Mouse (Mus musculus) MEL (cell line): Measurements from ENCODE around the gene Gadd45a. TPM values are rescaled to one million over a fixed set of nuclear protein-coding genes. Genes with fewer than 3 reads are reported as not detected.
A peak's percentile ranks its signal among the peaks of the same experiment; 100 is the strongest.
"Not testable (repeated sequence)": the region's sequence is repeated elsewhere in the genome, so short reads cannot be mapped to it uniquely, and the experiment has no call there.

Experiments
- DNase-seq: peaks from one replicate; pipeline ENCODE4 v3.0.0; 2011; ENCODE audit warnings: low read depth, low spot score
- H3K27ac ChIP-seq: 2 replicates; pipeline ENCODE4 v1.5.1; 2012; ENCODE audit warnings: low read depth, mild to moderate bottlenecking, control low read depth, low read length, moderate library complexity; ENCODE audit not compliant: control insufficient read depth
- H3K27me3 ChIP-seq, 2 experiments: fragments of 150-350 bp in 1 of 2; sonication (generic) in 1 of 2; 2 replicates each; pipeline ENCODE4 v1.6.1; 2012; ENCODE audit warnings: low read length in 2 of 2, mild to moderate bottlenecking in 2 of 2, improper control_type of control experiment in 1 of 2, moderate library complexity in 1 of 2; ENCODE audit not compliant: insufficient read depth in 2 of 2, control insufficient read depth in 1 of 2
- H3K36me3 ChIP-seq, 2 experiments: 2 replicates each; pipeline ENCODE4 v1.6.1; 2012 to 2014; ENCODE audit warnings: low read length in 2 of 2, improper control_type of control experiment in 1 of 2, inconsistent platforms in 1 of 2, mild to moderate bottlenecking in 1 of 2; ENCODE audit not compliant: insufficient read depth in 2 of 2, control insufficient read depth in 1 of 2
- H3K4me1 ChIP-seq, 2 experiments: fragments of 150-350 bp in 1 of 2; sonication (generic) in 1 of 2; 2 replicates each; pipeline ENCODE4 v1.6.1; 2012; ENCODE audit warnings: low read length in 2 of 2, improper control_type of control experiment in 1 of 2, mild to moderate bottlenecking in 1 of 2; ENCODE audit not compliant: insufficient read depth in 2 of 2, control insufficient read depth in 1 of 2
- H3K4me3 ChIP-seq, 2 experiments: fragments of 150-350 bp in 1 of 2; sonication (generic) in 1 of 2; 2 replicates each; pipeline ENCODE4 v1.5.1; 2012; ENCODE audit warnings: low read depth in 2 of 2, low read length in 2 of 2, mild to moderate bottlenecking in 2 of 2, moderate library complexity in 2 of 2, control low read depth in 1 of 2, improper control_type of control experiment in 1 of 2; ENCODE audit not compliant: control insufficient read depth in 1 of 2, insufficient read depth in 1 of 2
- H3K79me2 ChIP-seq: 2 replicates; pipeline ENCODE4 v1.6.1; 2012; ENCODE audit warnings: mild to moderate bottlenecking, low read length, moderate library complexity; ENCODE audit not compliant: control insufficient read depth, poor library complexity, insufficient read depth
- H3K9ac ChIP-seq: 2 replicates; pipeline ENCODE4 v1.6.1; 2012; ENCODE audit warnings: low read depth, mild to moderate bottlenecking, control low read depth, low read length, moderate library complexity; ENCODE audit not compliant: control insufficient read depth, poor library complexity, severe bottlenecking
- H3K9me3 ChIP-seq: fragments of 150-350 bp; sonication (generic); replicated peaks from 2 replicates; pipeline ENCODE4 v1.6.1; 2012; ENCODE audit warnings: mild to moderate bottlenecking, low read length, improper control_type of control experiment, moderate library complexity; ENCODE audit not compliant: insufficient read depth
- CTCF ChIP-seq, 3 experiments: IDR thresholded peaks in 2 of 3; conservative IDR thresholded peaks in 1 of 3; 2 replicates each; pipeline ENCODE4 v1.5.1; 2011 to 2012; ENCODE audit warnings: low read length in 3 of 3, low read depth in 2 of 3, mild to moderate bottlenecking in 2 of 3, improper control_type of control experiment in 1 of 3, inconsistent platforms in 1 of 3, mixed read lengths in 1 of 3, moderate library complexity in 1 of 3; ENCODE audit not compliant: control insufficient read depth in 1 of 3, insufficient read depth in 1 of 3, poor library complexity in 1 of 3, severe bottlenecking in 1 of 3
- ETS1 ChIP-seq: IDR thresholded peaks from 2 replicates; pipeline ENCODE4 v1.6.1; 2012; ENCODE audit warnings: low read depth, mild to moderate bottlenecking, inconsistent platforms, low read length, improper control_type of control experiment, moderate library complexity
- HCFC1 ChIP-seq: IDR thresholded peaks from 2 replicates; pipeline ENCODE4 v1.6.1; 2012; ENCODE audit warnings: low read depth, mild to moderate bottlenecking, inconsistent platforms, low read length, improper control_type of control experiment, moderate library complexity
- MAX ChIP-seq: IDR thresholded peaks from 2 replicates; pipeline ENCODE4 v1.6.1; 2011; ENCODE audit warnings: low read length, improper control_type of control experiment
- MXI1 ChIP-seq: IDR thresholded peaks from 2 replicates; pipeline ENCODE4 v1.6.1; 2011; ENCODE audit warnings: mild to moderate bottlenecking, low read depth, low read length, improper control_type of control experiment
- MYB ChIP-seq: IDR thresholded peaks from 2 replicates; pipeline ENCODE4 v1.6.1; 2011; ENCODE audit warnings: mild to moderate bottlenecking, low read depth, low read length, improper control_type of control experiment
- NRF1 ChIP-seq: IDR thresholded peaks from 2 replicates; pipeline ENCODE4 v1.6.1; 2014; ENCODE audit warnings: low read depth, mild to moderate bottlenecking, inconsistent platforms, low read length, improper control_type of control experiment, moderate library complexity; ENCODE audit not compliant: poor library complexity, insufficient read depth, severe bottlenecking
- POLR2A ChIP-seq, 2 experiments: IDR thresholded peaks; 2 replicates each; pipeline ENCODE4 v1.6.1; 2011 to 2012; ENCODE audit warnings: low read length in 2 of 2, mild to moderate bottlenecking in 2 of 2, control low read depth in 1 of 2, improper control_type of control experiment in 1 of 2, low read depth in 1 of 2, moderate library complexity in 1 of 2; ENCODE audit not compliant: control insufficient read depth in 1 of 2, insufficient read depth in 1 of 2, poor library complexity in 1 of 2
- RCOR1 ChIP-seq: IDR thresholded peaks from 2 replicates; pipeline ENCODE4 v1.6.1; 2012; ENCODE audit warnings: low read depth, mild to moderate bottlenecking, inconsistent platforms, low read length, improper control_type of control experiment
- SMC3 ChIP-seq: IDR thresholded peaks from 2 replicates; pipeline ENCODE4 v1.6.1; 2011; ENCODE audit warnings: low read depth, low read length, improper control_type of control experiment
- USF1 ChIP-seq: IDR thresholded peaks from 2 replicates; pipeline ENCODE4 v1.6.1; 2014; ENCODE audit warnings: low read depth, mild to moderate bottlenecking, inconsistent platforms, low read length, improper control_type of control experiment, moderate library complexity
- USF2 ChIP-seq, 2 experiments: IDR thresholded peaks; 2 replicates each; pipeline ENCODE4 v1.6.1; 2011 to 2012; ENCODE audit warnings: improper control_type of control experiment in 2 of 2, low read length in 2 of 2, borderline replicate concordance in 1 of 2, inconsistent platforms in 1 of 2, low read depth in 1 of 2, mild to moderate bottlenecking in 1 of 2; ENCODE audit not compliant: insufficient read depth in 1 of 2
- ZKSCAN1 ChIP-seq: IDR thresholded peaks from 2 replicates; pipeline ENCODE4 v1.6.1; 2012; ENCODE audit warnings: low read depth, mild to moderate bottlenecking, inconsistent platforms, low read length, improper control_type of control experiment, moderate library complexity
- ZNF384 ChIP-seq: IDR thresholded peaks from 2 replicates; pipeline ENCODE4 v1.6.1; 2012; ENCODE audit warnings: low read depth, mild to moderate bottlenecking, inconsistent platforms, low read length, improper control_type of control experiment
- polyA plus RNA-seq, 2 experiments: library from polyadenylated mRNA; stranded (reverse) in 1 of 2; unstranded in 1 of 2; fragments of >175 nt in 1 of 2; fragments of >200 nt in 1 of 2; gene quantifications; 2 replicates each; pipeline versions ENCODE4 v1.2.1 to v1.2.4; 2012; ENCODE audit warnings: low replicate concordance in 2 of 2, low read depth in 1 of 2; ENCODE audit not compliant: insufficient read length in 2 of 2, insufficient read depth in 1 of 2, missing spikeins in 1 of 2
- total RNA-seq: library from RNA; depleted of rRNA; stranded (reverse); fragments of 300-350 nt; gene quantifications from 2 replicates; pipeline ENCODE4 v1.2.3, GENCODE M21; 2012

Gene Gadd45a
- total and polyA plus RNA-seq, 3 experiments = 18.1 to 37.4 TPM; not detected in 1

GRCm38 (mm10) chr6:67019001-67019400 lies 18.3 kb downstream of the Gadd45a start:
- DNase-seq = not testable (repeated sequence)
- H3K4me1 ChIP-seq = peaks cover 27 to 30% of the 10 kb centered on the region in 2 experiments

GRCm38 (mm10) chr6:67018365-67018764 lies 18.9 kb downstream of the Gadd45a start:
- Histone ChIP-seq H3K9ac (no peak overlapping the region), H3K27ac (no peak overlapping the region), H3K4me3 (no peak overlapping the region), H3K36me3 (peaks cover 7 to 36% of the 10 kb centered on the region in 2 experiments), H3K79me2 (no peaks in the 10 kb centered on the region), H3K27me3 (no peaks in the 10 kb centered on the region), H3K9me3 (no peaks in the 10 kb centered on the region), H3K4me1 (peaks cover 33 to 36% of the 10 kb centered on the region in 2 experiments)
- TF ChIP-seq SMC3 = no peak
- no peak for TF ChIP-seq MXI1
- no peak for TF ChIP-seq CTCF (IDR thresholded peaks at IDR 0.05 in 2 of 3, conservative IDR thresholded peaks at IDR 0.05 in 1 of 3; ENCODE audit: control insufficient read depth in 1 of 3, insufficient read depth in 1 of 3, low read depth in 2 of 3, low read length in 3 of 3, poor library complexity in 1 of 3, severe bottlenecking in 1 of 3)
- no peak for TF ChIP-seq ZKSCAN1
- no peak for TF ChIP-seq USF2 (IDR thresholded peaks at IDR 0.05; ENCODE audit: borderline replicate concordance in 1 of 2, insufficient read depth in 1 of 2, low read depth in 1 of 2, low read length in 2 of 2)
- no peak for TF ChIP-seq NRF1
- TF ChIP-seq ZNF384 = no peak
- TF ChIP-seq USF1 = no peak
- TF ChIP-seq MAX = no peak
- TF ChIP-seq RCOR1 = no peak
- DNase-seq = no peak

More at GRCm38 (mm10) chr6:67019001-67019400, 18.3 kb downstream of the Gadd45a start:
- not testable (repeated sequence) for H3K79me2 ChIP-seq, H3K27ac ChIP-seq, H3K9me3 ChIP-seq, H3K9ac ChIP-seq, H3K27me3 ChIP-seq, H3K4me3 ChIP-seq
- peaks cover 7 to 29% of the 10 kb centered on the region in 2 experiments for H3K36me3 ChIP-seq

GRCm38 (mm10) chr6:67016520-67017111 lies 20.6 kb downstream of the Gadd45a start:
- no peaks in the 10 kb centered on the region for H3K79me2 ChIP-seq
- TF ChIP-seq MYB (no peak), HCFC1 (no peak), ETS1 (0 out of 2 replicates have a peak, but pooled peaks have one; percentile 19), POLR2A (IDR thresholded peaks at IDR 0.05; ENCODE audit: control insufficient read depth in 1 of 2, insufficient read depth in 1 of 2, low read depth in 1 of 2, low read length in 2 of 2, poor library complexity in 1 of 2) (no peak)
- TF ChIP-seq, all 39 proteins: peak for 1
- peak; percentile 38 for DNase-seq
- peaks cover 7 to 37% of the 10 kb centered on the region in 2 experiments for H3K36me3 ChIP-seq
- no peak overlapping the region for H3K9ac ChIP-seq
- H3K27ac ChIP-seq = peak overlapping the region; percentile 13; the same call in 1 of the 2 replicates
- no peaks in the 10 kb centered on the region for H3K27me3 ChIP-seq
- H3K4me1 ChIP-seq = peaks cover 34 to 37% of the 10 kb centered on the region in 2 experiments
- no peak overlapping the region for H3K4me3 ChIP-seq
- no peaks in the 10 kb centered on the region for H3K9me3 ChIP-seq
